Mouse (Mus musculus) megakaryocyte, embryonic 14.5 days (primary cell): ENCODE results near the gene Mfap5. TPM values are rescaled to one million over a fixed set of nuclear protein-coding genes. Genes with fewer than 3 reads are reported as not detected.
"Not testable (repeated sequence)": the region's sequence is repeated elsewhere in the genome, so short reads cannot be mapped to it uniquely, and the experiment has no call there.

Source experiments
- H3K27me3 ChIP-seq: replicated peaks from 2 replicates; pipeline ENCODE3; 2012; ENCODE audit warnings: inconsistent platforms
- H3K36me3 ChIP-seq: replicated peaks from 2 replicates; pipeline ENCODE3; 2012; ENCODE audit warnings: low read length, inconsistent platforms, mixed read lengths
- H3K4me1 ChIP-seq: 2 replicates; pipeline ENCODE4 v1.6.1; 2012; ENCODE audit warnings: inconsistent platforms
- H3K4me3 ChIP-seq: replicated peaks from 2 replicates; pipeline ENCODE3; 2012; ENCODE audit warnings: moderate library complexity, mild to moderate bottlenecking, inconsistent platforms
- H3K9me3 ChIP-seq: 2 replicates; pipeline ENCODE4 v1.6.1; 2012; ENCODE audit warnings: inconsistent platforms
- FLI1 ChIP-seq: IDR thresholded peaks from 2 replicates; pipeline ENCODE4 v1.6.1; 2012; ENCODE audit warnings: low read length, inconsistent platforms, mixed read lengths
- GATA1 ChIP-seq: IDR thresholded peaks from 3 replicates; pipeline ENCODE4 v1.6.1; 2012; ENCODE audit warnings: mixed read lengths, low read length, inconsistent platforms, borderline replicate concordance
- polyA plus RNA-seq: library from polyadenylated mRNA; stranded (reverse); fragments of >175 nt; gene quantifications from 2 replicates; pipeline ENCODE4 v1.2.3, GENCODE M21; 2012; ENCODE audit warnings: low replicate concordance; ENCODE audit not compliant: insufficient read depth

Mfap5 gene
- polyA plus RNA-seq, 1 experiment: not detected

GRCm38 (mm10) chr6:122539564-122539963 is 33.9 kb downstream of the Mfap5 start:
- Histone ChIP-seq H3K9me3 (0 out of 2 replicates have a peak, but pooled peaks cover 3% of the 10 kb centered on the region), H3K36me3 (no peaks in the 10 kb centered on the region), H3K4me3 (no peak overlapping the region), H3K4me1 (no peaks in the 10 kb centered on the region), H3K27me3 (no peaks in the 10 kb centered on the region)
- no peak for TF ChIP-seq FLI1
- TF ChIP-seq GATA1: no peak

- not testable (repeated sequence) for H3K4me1 ChIP-seq, H3K36me3 ChIP-seq, H3K4me3 ChIP-seq, H3K27me3 ChIP-seq, H3K9me3 ChIP-seq
Observed at GRCm38 (mm10) chr6:122542459-122542858, 36.8 kb downstream of the Mfap5 start.

- H3K9me3 ChIP-seq: no peaks in the 10 kb centered on the region
- H3K4me3 ChIP-seq: no peak overlapping the region
- TF ChIP-seq FLI1 (no peak), GATA1 (no peak)
- no peaks in the 10 kb centered on the region for H3K27me3 ChIP-seq
- H3K36me3 ChIP-seq: no peaks in the 10 kb centered on the region
- H3K4me1 ChIP-seq: no peaks in the 10 kb centered on the region
Observed at GRCm38 (mm10) chr6:122543574-122543973, 37.9 kb downstream of the Mfap5 start.

GRCm38 (mm10) chr6:122544672-122545071 is 39.0 kb downstream of the Mfap5 start:
- no peak for TF ChIP-seq FLI1
- no peak for TF ChIP-seq GATA1
- no peak overlapping the region for H3K4me3 ChIP-seq
- no peaks in the 10 kb centered on the region for H3K27me3 ChIP-seq
- H3K36me3 ChIP-seq: no peaks in the 10 kb centered on the region
- H3K4me1 ChIP-seq: no peaks in the 10 kb centered on the region
- H3K9me3 ChIP-seq: no peaks in the 10 kb centered on the region

GRCm38 (mm10) chr6:122545289-122545882 is 39.7 kb downstream of the Mfap5 start:
- TF ChIP-seq GATA1: no peak
- TF ChIP-seq FLI1: no peak
- no peak overlapping the region for H3K4me3 ChIP-seq

GRCm38 (mm10) chr6:122545948-122546347 is 40.3 kb downstream of the Mfap5 start:
- no peak overlapping the region for H3K4me3 ChIP-seq
- TF ChIP-seq FLI1: no peak
- no peak for TF ChIP-seq GATA1
- no peaks in the 10 kb centered on the region for H3K4me1 ChIP-seq
- H3K9me3 ChIP-seq: no peaks in the 10 kb centered on the region
- H3K27me3 ChIP-seq: no peaks in the 10 kb centered on the region
- no peaks in the 10 kb centered on the region for H3K36me3 ChIP-seq

More at GRCm38 (mm10) chr6:122545289-122545882, 39.7 kb downstream of the Mfap5 start:
- no peaks in the 10 kb centered on the region for H3K4me1 ChIP-seq
- no peaks in the 10 kb centered on the region for H3K27me3 ChIP-seq
- H3K9me3 ChIP-seq: no peaks in the 10 kb centered on the region
- H3K36me3 ChIP-seq: no peaks in the 10 kb centered on the region

GRCm38 (mm10) chr6:122553606-122554005 is 48.0 kb downstream of the Mfap5 start, which contains the start of gene Aicda:
Gene Aicda (plus strand): TSS chr6:122553801.
- Histone ChIP-seq H3K27me3 (peaks cover 10% of the 10 kb centered on the region), H3K36me3 (no peaks in the 10 kb centered on the region), H3K9me3 (no peaks in the 10 kb centered on the region), H3K4me3 (peak within 1 kb of the TSS; percentile 28), H3K4me1 (peaks cover 18% of the 10 kb centered on the region)
- TF ChIP-seq FLI1 (no peak), GATA1 (no peak)

- no peaks in the 10 kb centered on the region for H3K36me3 ChIP-seq
- H3K27me3 ChIP-seq: peaks cover 11% of the 10 kb centered on the region
- H3K4me3 ChIP-seq: no peak overlapping the region
- H3K9me3 ChIP-seq: no peaks in the 10 kb centered on the region
- peaks cover 18% of the 10 kb centered on the region for H3K4me1 ChIP-seq
- TF ChIP-seq GATA1: no peak
- TF ChIP-seq FLI1: no peak
Observed at GRCm38 (mm10) chr6:122554102-122554501, 48.5 kb downstream of the Mfap5 start.

GRCm38 (mm10) chr6:122555266-122555665 is 49.6 kb downstream of the Mfap5 start:
- TF ChIP-seq FLI1 (no peak), GATA1 (no peak)
- no peaks in the 10 kb centered on the region for H3K9me3 ChIP-seq
- H3K4me3 ChIP-seq: peak overlapping the region; percentile 62
- peaks cover 21% of the 10 kb centered on the region for H3K4me1 ChIP-seq
- H3K27me3 ChIP-seq: peaks cover 11% of the 10 kb centered on the region
- H3K36me3 ChIP-seq: no peaks in the 10 kb centered on the region

GRCm38 (mm10) chr6:122556959-122557561 is 51.4 kb downstream of the Mfap5 start:
- H3K27me3 ChIP-seq: peaks cover 16% of the 10 kb centered on the region
- no peaks in the 10 kb centered on the region for H3K36me3 ChIP-seq
- H3K9me3 ChIP-seq: no peaks in the 10 kb centered on the region
- TF ChIP-seq FLI1: no peak
- TF ChIP-seq GATA1: no peak
- no peak overlapping the region for H3K4me3 ChIP-seq
- peaks cover 31% of the 10 kb centered on the region for H3K4me1 ChIP-seq

GRCm38 (mm10) chr6:122560427-122560826 is 54.8 kb downstream of the Mfap5 start:
- Histone ChIP-seq H3K4me1 (peaks cover 36% of the 10 kb centered on the region), H3K4me3 (peak overlapping the region; percentile 71), H3K9me3 (peaks cover 5% of the 10 kb centered on the region; the same call in 1 of the 2 replicates), H3K27me3 (peaks cover 15% of the 10 kb centered on the region), H3K36me3 (no peaks in the 10 kb centered on the region)
- TF ChIP-seq GATA1 (no peak), FLI1 (no peak)
